In genomic region chr12:77238531-77239389, GRCm38 (mm10) we compare ENCODE assay signal across 8 mouse cellular contexts. TPM values are rescaled to one million over a fixed set of nuclear protein-coding genes. Genes with fewer than 3 reads are reported as not detected.
DNase-seq lines count a peak whose midpoint lies in the region; ATAC-seq lines count a peak whose summit lies in the region.

No protein-coding gene starts in this region.

- H3K4me3 ChIP-seq in megakaryocyte, embryonic 14.5 days (replicated peaks) = peak overlapping the region; percentile 97

- peaks cover 27% of the 10 kb centered on the region for H3K4me1 ChIP-seq in megakaryocyte, embryonic 14.5 days

- H3K9me3 ChIP-seq in megakaryocyte, embryonic 14.5 days = no peaks in the 10 kb centered on the region

- peaks cover 7% of the 10 kb centered on the region for H3K36me3 ChIP-seq in megakaryocyte, embryonic 14.5 days (replicated peaks; ENCODE audit: low read length)

- peak; percentile 70 for ATAC-seq in inflammation-experienced regulatory T-cells, adult 6 months

- H3K27me3 ChIP-seq in megakaryocyte, embryonic 14.5 days (replicated peaks) = no peaks in the 10 kb centered on the region

- intact Hi-C loops in gastrocnemius, postnatal 14 days (cut with DNase I; ENCODE audit: low total_unique reads) = loop anchor here (10.0 kb wide), 1 partner anchor 194 kb away; no protein-coding TSS in a partner anchor

- peak; percentile 96 to 98 for DNase-seq in adrenal gland, adult (ENCODE audit: inconsistent age in 2 of 2, low spot score in 1 of 2)
- DNase-seq in embryo, embryonic 10 days (ENCODE audit: low spot score) = peak; percentile 91
- DNase-seq in gastrocnemius, postnatal 14 days = peak; percentile 94
- peak; percentile 67 to 90 for DNase-seq in left cerebral cortex, adult 9 months (ENCODE audit: low spot score in 2 of 2)
- peak; percentile 84 to 89 for DNase-seq in right cerebral cortex, adult 2 months (ENCODE audit: low spot score in 2 of 2)
- peak; percentile 47 for DNase-seq in urinary bladder, postnatal 10 days (ENCODE audit: low spot score)

RNA-seq across cellular contexts. Expression of gene Fut8, which starts 0.8 kb away (rescaled TPM):
- 10 to 100 TPM; 15.5 to 20.9 TPM for total RNA-seq in gastrocnemius, postnatal 14 days (2021)
- 10 to 100 TPM; 16.0 to 17.7 (median 17.3) TPM for polyA plus RNA-seq in inflammation-experienced regulatory T-cells, adult 6 months (2017; shearing (Covaris generic))
- 6.9 and 9.7 TPM in 2 replicates for polyA plus RNA-seq in megakaryocyte, embryonic 14.5 days (2012; ENCODE audit: insufficient read depth, low replicate concordance)

Comparison
In these comparisons a context has a peak if more than half of its experiments do, and no peak if none do; other contexts are left out.
1. Peak in every context shown above with its lines: DNase-seq, ATAC-seq and H3K4me3 ChIP-seq.
2. DNase-seq: peak in every context shown above with its lines; median percentile 97 in adrenal gland, adult; 94 in gastrocnemius, postnatal 14 days; 91 in embryo, embryonic 10 days; 86 in right cerebral cortex, adult 2 months; 78 in left cerebral cortex, adult 9 months; 47 in urinary bladder, postnatal 10 days.